Mouse (Mus musculus) gastrocnemius, postnatal 4 days (tissue): Measurements from ENCODE around the gene Ahctf1. TPM values are rescaled to one million over a fixed set of nuclear protein-coding genes. Genes with fewer than 3 reads are reported as not detected.
A peak's percentile ranks its signal among the peaks of the same experiment; 100 is the strongest.
"Not testable (repeated sequence)": the region's sequence is repeated elsewhere in the genome, so short reads cannot be mapped to it uniquely, and the experiment has no call there.

Experiments used
- DNase-seq, 2 experiments: peaks; one replicate each; pipeline ENCODE4 v3.0.0; 2021 to 2022; ENCODE audit warnings: low spot score in 2 of 2, mixed read lengths in 2 of 2
- long read RNA-seq, 2 experiments: library from polyadenylated mRNA; stranded (forward); transcript quantifications; one replicate each; pipeline ENCODE4 v2.0.0; 2021
- total RNA-seq, 2 experiments: library from RNA; stranded (reverse); gene quantifications; 2 replicates each; pipeline ENCODE4 v1.2.3; 2021

Gene Ahctf1
- total RNA-seq = 10 to 100 TPM; 29.6 to 33.7 TPM
- long read RNA-seq, experiment 1, partial matches to known transcripts = 1 of 2 reads
- long read RNA-seq, experiment 1, other reads (novel, unspliced or antisense) = 1 of 2 reads
- long read RNA-seq, experiment 2, full-length matches to known transcripts = 1 of 7 reads
- long read RNA-seq, experiment 2, partial matches to known transcripts = 5 of 7 reads
- long read RNA-seq, experiment 2, other reads (novel, unspliced or antisense) = 1 of 7 reads

GRCm38 (mm10) chr1:179803513-179804139 lies at the start of gene Ahctf1:
Ahctf1 (minus strand) TSS chr1:179803680.
- DNase-seq = peak; percentile 97 to 99

DNA sequence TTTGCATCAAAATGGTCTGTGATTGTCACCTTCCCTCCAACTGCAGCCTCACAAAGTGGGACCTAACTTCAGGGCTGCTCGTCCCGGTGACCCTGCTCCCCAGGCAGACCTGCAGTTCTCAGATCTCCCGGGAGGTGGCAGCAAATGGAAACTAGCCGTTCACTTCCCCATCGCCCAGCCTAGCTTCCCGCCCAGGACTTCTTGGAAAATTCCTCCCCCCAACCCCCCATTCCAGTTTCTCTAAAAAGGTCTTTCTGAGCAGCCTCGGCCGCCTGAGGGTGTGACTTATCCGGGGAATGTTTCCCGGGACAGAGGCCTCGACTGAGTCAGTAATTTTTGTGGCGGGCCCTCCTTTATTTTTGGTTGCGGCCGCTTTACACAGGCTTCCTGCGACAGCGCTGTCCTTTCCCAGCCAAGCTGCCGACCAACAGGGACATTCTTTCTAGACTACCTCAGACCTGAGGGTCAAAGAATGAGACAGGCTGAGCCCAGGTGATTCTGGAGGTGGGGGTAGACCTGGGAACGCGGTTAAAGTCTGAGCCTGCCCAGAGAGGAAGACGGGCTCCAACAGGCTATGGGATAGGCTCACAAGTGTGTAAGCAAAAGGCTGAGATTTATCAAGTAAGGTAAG lies 44.4 kb upstream of the Ahctf1 start:
- peak; percentile 84 to 89 for DNase-seq

- DNase-seq = no peak
Measured at GRCm38 (mm10) chr1:179847173-179847572, 43.7 kb upstream of the Ahctf1 start.

DNA sequence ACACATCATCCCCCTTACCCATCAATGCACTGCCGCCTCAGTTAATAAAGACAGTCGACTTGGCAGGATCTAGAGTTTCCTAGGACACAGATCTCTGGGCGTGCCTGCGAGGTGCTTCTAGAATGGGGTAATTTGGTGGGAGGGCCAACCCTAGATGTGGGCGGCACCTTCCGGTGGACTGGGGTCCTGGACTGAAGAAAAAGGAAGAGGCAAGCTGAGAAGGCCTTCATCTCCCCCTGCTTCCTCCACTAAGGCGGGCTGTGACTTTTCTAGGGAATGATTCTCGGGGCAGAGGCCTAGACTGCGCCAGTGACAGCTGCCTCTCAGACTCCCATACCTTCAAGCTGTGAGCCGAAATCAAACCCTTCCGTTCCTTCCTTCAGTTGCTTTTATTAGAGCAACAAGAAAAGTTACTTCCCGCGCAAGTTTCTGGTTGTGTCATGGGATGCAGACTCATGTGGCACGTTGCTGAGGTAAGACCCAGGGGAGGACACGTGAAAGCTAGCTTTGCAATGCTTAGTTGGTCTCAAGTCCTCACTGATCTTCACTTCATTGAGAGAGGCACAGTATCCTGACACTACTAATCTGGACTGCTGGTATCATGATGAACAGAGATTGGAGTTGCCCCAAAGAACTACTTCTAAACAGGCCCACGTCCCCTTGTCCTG lies 42.5 kb upstream of the Ahctf1 start:
- no peak for DNase-seq

DNA sequence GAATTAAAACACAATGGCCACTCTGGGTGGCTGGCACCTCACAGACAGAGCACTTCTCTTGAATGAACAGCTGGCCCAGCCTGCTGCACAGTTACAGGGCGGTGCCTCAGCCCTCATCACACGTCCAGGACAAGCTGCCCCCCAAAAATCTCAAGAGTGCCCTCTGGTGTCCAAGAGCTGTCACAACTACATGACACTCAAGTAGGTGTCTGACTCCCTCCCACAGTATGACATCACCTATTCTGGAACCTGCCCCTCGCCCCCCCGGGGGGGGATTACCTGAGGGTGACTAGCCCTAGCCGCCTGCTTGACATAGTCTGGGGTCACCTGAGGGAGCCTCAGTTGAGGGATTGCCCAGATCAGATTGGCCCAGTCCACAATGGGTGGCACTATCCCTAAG lies 41.4 kb upstream of the Ahctf1 start:
- peak; percentile 46 to 68 for DNase-seq

DNA sequence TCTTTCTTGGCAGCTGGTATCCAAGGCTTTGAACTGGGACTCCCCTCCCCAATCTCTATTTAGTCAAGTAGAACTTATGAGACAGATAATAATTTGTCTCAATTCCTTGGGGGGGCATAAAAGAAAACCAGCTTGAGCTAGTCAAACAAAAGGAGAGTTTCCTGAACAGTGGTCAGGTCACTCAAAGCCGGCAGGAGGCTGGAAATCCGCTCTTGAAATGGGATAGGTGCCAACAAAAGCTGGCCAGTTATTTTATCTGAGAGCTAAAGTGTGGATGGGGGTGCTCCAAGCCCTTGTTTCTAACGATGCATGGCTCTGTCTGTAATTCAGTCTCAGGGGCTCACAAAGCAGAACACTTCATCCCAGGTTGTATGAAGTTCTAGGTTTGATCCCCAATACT lies 40.5 kb upstream of the Ahctf1 start:
- no peak for DNase-seq

DNA sequence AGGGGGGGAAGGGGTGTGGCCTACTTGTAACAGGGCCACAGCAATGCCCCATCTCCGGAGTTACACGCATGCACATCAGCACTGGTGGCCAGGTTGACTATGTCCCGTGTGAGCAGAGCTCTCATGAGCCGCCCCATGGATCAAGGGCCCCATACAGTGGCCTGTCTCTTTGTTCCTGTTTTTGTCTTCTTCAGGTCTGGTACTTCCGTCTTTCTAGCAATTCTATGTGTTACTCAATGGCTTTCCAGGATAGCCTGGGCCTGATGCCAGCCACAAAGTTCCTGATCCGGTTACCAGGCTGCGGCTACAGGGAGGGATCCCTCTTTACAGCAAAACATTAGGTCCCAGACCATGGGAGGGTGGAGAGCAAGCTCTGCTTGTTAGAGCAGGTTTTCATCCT lies 39.1 kb upstream of the Ahctf1 start:
- DNase-seq = peak in 1 of 2 experiments; percentile 49

DNA sequence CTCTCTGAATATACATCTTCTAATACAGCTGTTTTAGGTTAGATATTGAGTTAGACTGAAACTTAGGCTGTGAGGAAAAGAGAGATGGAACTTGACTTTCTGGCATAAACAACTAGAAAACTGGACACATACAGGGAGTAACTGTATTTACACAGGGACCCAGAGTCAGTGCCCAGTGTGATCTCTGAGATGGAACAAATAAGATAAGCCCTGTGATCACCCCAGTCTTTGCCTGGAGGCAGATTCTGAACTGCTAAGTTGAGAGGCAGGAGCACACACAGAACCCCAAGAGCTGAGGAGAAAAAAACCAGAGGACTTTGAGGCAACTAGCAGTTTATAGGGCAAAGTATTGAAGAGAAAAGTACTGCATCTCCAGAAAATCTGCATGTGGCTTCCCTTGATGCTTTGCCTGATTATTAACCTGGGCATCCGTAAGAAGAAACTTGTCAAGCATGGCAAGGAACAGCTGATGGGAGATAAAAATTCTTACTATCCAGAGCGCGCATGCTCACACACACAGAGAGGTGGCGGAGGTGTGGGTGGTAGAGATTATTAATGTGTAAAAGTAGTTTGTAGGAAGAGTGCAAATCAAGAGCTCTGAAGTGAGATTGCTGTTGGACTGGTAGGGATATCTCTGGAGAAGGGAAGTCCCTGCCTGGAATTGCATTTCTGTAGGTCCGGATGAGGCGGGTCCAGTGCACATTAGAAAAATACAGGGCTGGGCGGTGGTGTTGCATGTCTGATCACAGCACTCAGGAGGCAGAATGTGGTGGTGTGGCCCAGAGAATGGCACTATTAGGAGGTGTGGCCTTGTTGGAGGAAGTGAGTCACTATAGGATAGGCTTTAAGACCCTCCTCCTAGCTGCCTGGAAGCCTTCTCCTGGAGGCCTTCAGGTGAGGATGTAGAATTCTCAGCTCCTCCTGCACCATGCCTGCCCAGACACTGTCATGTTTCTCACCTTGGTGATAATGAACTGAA lies 33.2 kb upstream of the Ahctf1 start:
- DNase-seq = no peak

DNA sequence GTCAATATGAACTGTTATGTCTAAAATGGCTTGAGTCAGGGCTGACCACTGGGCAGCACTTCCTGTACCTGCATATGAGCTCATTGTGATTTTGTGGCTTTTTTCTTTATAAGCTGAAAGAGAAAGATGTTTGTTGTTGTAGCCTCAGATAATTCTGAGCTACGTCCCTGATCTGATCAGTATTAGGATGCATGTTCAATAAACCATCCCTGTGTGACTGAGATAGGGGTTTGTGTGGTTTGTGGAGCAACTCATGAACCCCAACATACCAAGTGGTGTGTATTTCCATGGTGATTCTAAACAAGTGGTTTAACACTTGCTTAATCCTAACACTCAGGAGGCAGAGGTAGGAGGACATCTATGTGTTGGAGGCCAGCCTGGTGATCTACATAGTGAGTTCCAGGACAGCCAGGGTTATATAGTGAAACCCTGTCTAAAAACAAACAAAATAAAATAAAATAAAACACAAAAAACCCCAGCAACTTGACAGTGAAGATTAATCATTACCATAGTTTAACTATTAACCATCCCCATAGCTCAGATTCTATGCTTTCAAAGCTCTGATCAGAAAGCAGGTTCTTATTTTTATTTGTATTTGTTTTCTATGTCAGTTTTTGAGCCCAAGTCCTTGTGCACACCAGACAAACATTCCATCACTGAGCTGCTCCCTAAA lies 32.4 kb upstream of the Ahctf1 start:
- DNase-seq = no peak

GRCm38 (mm10) chr1:179833596-179833995 lies 30.1 kb upstream of the Ahctf1 start:
- DNase-seq = no peak

GRCm38 (mm10) chr1:179832710-179833240 lies 29.3 kb upstream of the Ahctf1 start:
- no peak for DNase-seq

DNA sequence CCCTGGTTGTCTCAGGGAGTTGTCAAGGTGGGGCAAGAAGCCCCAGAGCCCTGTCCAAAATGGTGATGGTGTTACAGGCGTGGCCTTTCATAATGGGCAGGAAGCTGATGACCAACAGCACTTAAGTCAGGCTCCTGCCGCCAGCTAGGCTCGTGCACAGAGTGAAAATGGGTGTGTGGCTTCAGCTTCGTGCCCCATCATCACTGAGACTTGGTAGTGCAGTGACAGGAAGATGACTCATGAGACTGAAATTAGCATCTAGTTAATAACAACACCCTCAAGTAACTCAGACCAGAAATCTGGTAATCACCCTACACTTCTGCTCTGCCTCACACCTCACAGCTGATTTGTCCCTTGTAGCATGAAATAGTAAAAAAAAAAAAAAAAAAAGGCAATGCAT lies 25.4 kb upstream of the Ahctf1 start:
- no peak for DNase-seq

- no peak for DNase-seq
Measured at GRCm38 (mm10) chr1:179828051-179828450, 24.6 kb upstream of the Ahctf1 start.

DNA sequence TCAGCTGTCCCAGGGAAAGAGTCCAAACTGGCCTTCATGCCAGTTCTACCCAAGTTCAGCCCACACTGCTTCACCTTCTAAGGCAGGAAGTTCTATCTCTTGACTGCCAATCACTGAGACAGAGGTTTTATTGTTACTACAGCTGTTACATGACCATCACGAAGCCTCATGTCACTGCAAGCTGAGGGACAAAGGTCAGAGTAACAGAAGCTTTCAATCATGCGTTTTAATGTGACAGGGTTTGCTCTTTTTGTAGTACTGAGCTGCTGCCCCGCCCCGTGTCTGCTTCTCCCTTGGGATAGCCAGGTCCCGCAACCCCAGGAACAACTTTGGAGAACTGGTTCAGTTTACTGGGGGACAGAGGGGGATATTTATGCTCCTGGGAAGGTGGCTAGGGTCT lies 21.1 kb upstream of the Ahctf1 start:
- no peak for DNase-seq

DNA sequence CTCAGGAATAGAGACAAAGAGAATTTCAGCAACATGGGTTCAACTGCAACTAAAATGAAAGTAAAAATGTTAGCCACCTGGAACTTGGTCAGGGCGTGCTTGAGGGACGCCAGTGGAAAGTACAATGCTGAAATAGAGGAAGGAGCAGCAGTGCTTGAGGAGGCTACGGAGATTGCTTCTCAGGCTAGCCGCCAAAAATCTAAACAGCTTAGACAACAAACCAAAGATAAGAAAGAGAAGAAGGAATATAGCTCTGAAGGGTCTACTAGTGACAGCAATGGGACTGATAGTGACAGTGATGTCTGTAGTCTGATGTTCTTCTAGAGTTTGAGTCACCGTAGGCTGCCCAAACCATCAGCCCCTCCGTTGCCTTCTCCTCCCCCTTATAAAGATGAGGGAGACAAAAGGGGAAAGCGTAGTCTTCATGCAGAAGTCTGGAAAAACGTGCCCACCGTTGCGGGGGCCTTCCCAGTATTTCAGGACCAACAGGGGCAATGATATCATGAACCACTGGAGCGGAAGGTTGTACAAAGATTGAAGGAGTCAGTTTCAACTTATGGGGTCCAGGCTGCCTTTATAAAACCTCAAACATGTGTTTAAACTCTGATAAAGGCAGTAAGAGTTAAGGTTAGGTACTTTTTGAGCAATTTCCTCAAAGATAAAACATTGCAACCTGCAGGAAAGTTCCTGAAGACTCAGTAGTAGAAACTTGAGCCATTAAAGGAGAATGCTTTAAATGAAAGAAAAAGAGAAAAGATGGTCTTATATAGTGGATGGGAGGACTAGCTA lies 15.2 kb upstream of the Ahctf1 start:
- DNase-seq = not testable (repeated sequence)

DNA sequence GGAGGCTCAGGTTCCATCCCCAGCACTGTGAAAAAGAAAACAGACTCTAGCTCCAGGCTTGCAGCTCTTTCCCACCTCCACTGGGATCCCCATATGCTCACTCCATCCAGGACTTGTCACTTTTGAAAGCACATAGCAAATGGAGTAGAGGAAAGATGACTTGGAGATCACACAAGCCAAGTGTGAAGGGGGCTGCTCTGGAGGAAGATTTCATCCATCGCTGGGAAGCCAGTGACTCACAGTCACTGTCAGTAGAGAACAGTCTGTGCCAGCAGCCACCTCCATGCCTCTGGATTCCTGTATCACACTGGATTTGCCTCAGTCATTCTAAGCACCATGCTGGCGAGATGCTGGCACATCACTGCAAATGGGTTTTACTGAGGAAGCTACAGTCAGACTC lies 11.1 kb upstream of the Ahctf1 start:
- no peak for DNase-seq

GRCm38 (mm10) chr1:179813385-179813784 lies 9.9 kb upstream of the Ahctf1 start:
- DNase-seq = no peak

DNA sequence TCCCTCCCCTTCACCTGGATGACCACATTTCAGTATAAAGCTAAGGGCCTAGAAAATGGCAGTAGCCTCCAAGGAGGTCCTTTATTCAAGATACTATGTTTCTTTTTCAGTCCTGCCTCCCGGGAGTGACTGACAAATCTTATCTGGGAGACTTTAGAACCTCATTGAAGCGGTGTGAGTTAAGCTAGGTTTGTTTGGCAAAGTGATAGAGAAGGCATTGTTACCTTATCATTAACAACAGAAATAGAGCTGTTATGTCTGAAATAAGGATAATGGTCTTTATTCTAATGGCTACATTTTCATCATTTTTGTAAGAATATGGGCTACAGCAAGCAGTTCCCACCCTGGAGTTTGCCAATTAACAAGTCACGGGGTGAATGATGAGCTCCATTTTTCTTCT lies 4.8 kb upstream of the Ahctf1 start:
- no peak for DNase-seq

DNA sequence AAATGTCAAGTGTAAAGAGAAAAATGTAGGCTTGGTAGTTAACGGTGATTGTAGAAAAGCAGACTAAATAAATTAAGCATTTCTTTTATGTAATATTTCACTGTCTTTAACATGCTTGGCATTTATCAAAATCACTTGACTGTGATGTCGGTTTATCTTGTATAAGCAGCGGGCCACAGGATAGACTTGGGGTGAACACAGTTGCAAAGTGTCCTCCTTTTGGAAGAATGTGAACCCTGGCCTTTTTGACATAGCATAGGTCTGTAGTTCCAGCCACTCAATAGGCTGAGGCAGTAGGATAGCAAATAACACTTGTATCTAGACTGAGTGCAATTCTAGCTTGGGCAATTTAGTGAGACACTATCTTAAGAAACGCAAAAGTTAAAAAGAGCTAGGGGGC lies 4.0 kb upstream of the Ahctf1 start:
- DNase-seq = no peak
